Mouse (Mus musculus): Measurements from ENCODE around the gene Eif2b5. TPM values are rescaled to one million over a fixed set of nuclear protein-coding genes. Genes with fewer than 3 reads are reported as not detected.

Gene Eif2b5
- polyA plus RNA-seq, 1 experiment = 33.9 TPM

DNA sequence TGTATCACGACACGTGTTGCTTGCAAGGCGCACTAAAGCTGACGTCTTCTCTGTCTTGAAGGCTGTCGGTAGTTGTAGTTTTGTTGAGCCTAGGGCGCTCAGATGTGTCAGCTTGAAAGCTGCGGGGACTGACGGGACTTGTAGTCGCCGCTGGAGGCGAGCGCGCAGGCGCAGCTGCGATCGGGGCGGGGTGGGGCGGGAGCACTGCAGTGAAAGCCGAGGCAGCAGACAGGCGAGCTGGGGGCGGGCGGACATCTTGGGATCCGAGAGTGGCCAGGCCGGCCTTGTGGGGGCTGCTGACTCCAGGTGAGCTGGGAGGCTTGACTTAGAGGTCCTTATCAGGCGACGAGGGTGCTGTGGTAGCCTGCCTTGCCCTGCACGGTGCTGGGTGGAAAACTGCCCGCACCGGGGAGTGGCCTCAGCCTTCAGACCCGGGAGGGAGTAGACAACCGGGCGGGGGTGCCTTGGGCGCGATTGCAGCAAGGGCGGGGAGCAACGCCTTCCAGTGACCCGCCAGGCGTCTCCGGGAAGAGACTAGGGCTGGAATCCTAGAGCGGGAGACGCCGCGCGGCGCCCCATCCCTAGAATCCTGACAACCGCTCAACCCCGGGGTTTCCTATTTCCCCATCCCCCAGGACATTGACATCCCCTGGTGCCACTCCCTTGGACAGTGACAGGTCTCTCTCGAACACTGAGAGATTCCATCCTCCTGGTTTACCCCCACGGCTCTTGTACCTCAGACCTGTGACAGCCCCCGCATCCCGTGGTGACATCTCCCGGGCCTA is 36.9 kb downstream of the Eif2b5 start, which contains the start of gene Ap2m1:
Ap2m1 (plus strand) TSS at position 183 of the 785 bp plus-strand sequence.
- H3K27me3 ChIP-seq (replicated peaks; ENCODE audit: control insufficient read depth, insufficient read depth, low read length) = no peaks in the 10 kb centered on the region
- under 1% methylated on average over 52 of the region's 52 CpGs for WGBS
- peak within 1 kb of the TSS; percentile 94 for H3K27ac ChIP-seq (ENCODE audit: insufficient read depth, low read depth, low read length)
- H3K36me3 ChIP-seq (ENCODE audit: control insufficient read depth, insufficient read depth, low read length) = peaks cover 5% of the 10 kb centered on the region
- H3K4me1 ChIP-seq (ENCODE audit: control insufficient read depth, insufficient read depth, low read length) = peaks cover 8% of the 10 kb centered on the region
- DNase-seq = peak; percentile 99
- peak; percentile 72 for TF ChIP-seq POLR2A (IDR thresholded peaks at IDR 0.05; ENCODE audit: low read depth, low read length)
- no peak for TF ChIP-seq CTCF (conservative IDR thresholded peaks at IDR 0.05; ENCODE audit: insufficient read depth, insufficient read length, low read depth, low read length)
- peak within 1 kb of the TSS; percentile 93 for H3K4me3 ChIP-seq (ENCODE audit: insufficient read depth, low read depth, low read length)

DNA sequence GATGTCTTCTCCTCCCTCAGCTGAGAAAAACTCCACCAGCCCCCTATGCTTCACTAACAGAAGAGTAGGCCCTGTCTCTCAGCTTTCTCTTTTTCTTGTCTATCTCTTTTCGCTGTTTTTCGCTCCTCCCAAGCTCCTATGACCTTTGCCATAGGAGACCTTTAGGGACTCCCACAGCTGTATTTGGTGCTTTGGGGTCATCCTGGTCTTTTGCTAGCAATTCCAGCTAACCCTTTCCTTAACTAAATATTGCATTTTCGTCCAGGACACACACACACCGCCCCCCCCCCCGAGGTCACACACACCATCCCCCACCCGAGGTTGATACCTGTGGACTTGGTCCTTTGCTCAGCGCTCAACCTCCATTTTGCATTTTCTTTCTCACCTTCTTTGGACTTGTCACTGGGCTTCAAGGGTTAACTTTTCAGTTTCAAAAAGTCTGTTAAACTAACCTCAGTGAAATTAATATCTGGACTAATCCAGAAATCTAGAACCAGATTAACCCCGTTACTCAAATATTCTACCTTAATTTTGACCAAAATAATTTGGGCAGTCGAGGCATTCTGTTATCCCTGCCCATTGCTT is 37.6 kb downstream of the Eif2b5 start:
- H3K4me1 ChIP-seq (ENCODE audit: control insufficient read depth, insufficient read depth, low read length) = peaks cover 8% of the 10 kb centered on the region
- H3K36me3 ChIP-seq (ENCODE audit: control insufficient read depth, insufficient read depth, low read length) = peaks cover 7% of the 10 kb centered on the region
- DNase-seq = peak; percentile 48
- TF ChIP-seq POLR2A (IDR thresholded peaks at IDR 0.05; ENCODE audit: low read depth, low read length) = no peak
- no peak for TF ChIP-seq CTCF (conservative IDR thresholded peaks at IDR 0.05; ENCODE audit: insufficient read depth, insufficient read length, low read depth, low read length)
- peak overlapping the region; percentile 94 for H3K27ac ChIP-seq (ENCODE audit: insufficient read depth, low read depth, low read length)
- WGBS = 11% methylated on average over 9 of the region's 9 CpGs
- H3K27me3 ChIP-seq (replicated peaks; ENCODE audit: control insufficient read depth, insufficient read depth, low read length) = no peaks in the 10 kb centered on the region
- peak overlapping the region; percentile 93 for H3K4me3 ChIP-seq (ENCODE audit: insufficient read depth, low read depth, low read length)

DNA sequence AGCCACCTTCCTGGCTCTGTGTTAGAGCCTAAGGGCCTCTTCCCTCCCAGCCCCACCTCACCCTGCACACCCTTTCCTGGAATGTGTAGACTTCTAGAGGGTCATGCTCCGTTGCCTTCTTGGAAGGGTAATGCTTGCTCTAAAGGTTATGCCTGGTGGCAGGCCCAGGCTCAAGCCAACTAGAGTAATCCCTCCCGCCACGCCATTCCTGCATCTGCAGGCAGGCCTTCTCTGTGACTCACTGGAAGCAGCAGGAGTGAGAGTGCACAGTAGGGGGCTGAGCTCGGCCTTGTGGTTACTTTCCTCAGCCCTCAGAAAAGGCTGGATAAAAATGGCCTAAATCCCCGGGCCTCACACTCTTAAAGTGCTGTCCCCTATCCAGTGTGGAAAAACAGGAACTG is 38.5 kb downstream of the Eif2b5 start:
- H3K4me3 ChIP-seq (ENCODE audit: insufficient read depth, low read depth, low read length) = peak overlapping the region; percentile 16
- WGBS = 9% methylated on average over 5 of the region's 5 CpGs
- H3K27me3 ChIP-seq (replicated peaks; ENCODE audit: control insufficient read depth, insufficient read depth, low read length) = no peaks in the 10 kb centered on the region
- TF ChIP-seq CTCF (conservative IDR thresholded peaks at IDR 0.05; ENCODE audit: insufficient read depth, insufficient read length, low read depth, low read length) (no peak), POLR2A (IDR thresholded peaks at IDR 0.05; ENCODE audit: low read depth, low read length) (no peak)
- H3K4me1 ChIP-seq (ENCODE audit: control insufficient read depth, insufficient read depth, low read length) = peaks cover 8% of the 10 kb centered on the region
- DNase-seq = peak; percentile 93
- peak overlapping the region; percentile 46 for H3K27ac ChIP-seq (ENCODE audit: insufficient read depth, low read depth, low read length)
- H3K36me3 ChIP-seq (ENCODE audit: control insufficient read depth, insufficient read depth, low read length) = peaks cover 10% of the 10 kb centered on the region

DNA sequence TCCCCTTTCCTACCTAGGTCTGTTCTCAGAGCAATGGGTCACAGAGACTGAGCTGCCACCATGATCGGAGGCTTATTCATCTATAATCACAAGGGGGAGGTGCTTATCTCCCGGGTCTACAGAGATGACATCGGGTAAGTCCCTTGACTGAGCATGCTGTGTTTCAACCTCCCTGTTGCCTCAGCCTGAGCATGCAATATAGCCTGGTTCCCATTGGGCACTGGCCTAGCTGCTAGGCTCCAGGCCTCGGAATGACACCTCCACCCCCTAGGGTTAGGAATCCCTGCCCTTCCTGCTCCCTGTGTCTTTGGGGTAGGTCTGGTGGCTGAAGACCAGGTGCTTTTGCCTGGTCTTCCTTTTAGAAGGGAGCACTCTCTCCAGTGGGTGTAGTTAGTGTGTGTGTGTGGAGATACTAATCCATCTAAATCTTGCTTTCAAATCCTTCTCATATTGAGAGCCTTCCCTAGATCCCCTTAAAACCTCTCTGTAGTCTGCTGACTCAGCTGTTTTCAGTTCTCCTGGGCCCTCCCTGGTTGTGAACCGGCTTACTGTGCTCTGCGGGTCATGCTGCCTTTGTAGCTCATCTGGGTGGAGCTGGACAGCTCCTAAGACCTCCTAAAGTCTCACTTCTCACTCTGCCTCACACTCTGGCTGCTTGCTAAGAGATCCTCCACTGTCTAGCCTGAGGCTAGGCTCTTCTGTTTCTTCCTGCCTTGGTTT is 39.1 kb downstream of the Eif2b5 start:
- Histone ChIP-seq H3K4me3 (ENCODE audit: insufficient read depth, low read depth, low read length) (peak overlapping the region; percentile 16), H3K36me3 (ENCODE audit: control insufficient read depth, insufficient read depth, low read length) (peaks cover 11% of the 10 kb centered on the region), H3K27ac (ENCODE audit: insufficient read depth, low read depth, low read length) (peak overlapping the region; percentile 20; the same call in 1 of the 2 replicates)

DNA sequence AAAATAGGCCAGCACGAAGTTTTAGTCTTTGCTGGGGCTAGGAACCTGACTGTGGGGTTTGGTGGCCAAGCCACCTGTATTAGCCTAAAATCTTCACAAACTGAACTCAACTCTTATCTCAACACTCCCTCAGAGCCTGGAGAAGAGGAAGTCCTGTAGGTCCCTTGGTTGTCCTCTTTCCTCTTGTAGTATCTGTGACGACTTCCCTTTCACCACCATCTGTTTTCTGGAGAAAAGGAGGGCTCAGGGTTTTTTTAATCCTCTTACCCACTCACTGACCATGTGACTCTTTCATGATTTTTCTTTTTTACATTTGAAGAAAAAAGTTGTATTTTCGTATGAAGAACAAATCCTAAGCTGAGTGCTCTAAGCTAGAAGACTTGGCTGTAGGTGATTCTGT is 41.0 kb downstream of the Eif2b5 start:
- no peak for TF ChIP-seq CTCF (conservative IDR thresholded peaks at IDR 0.05; ENCODE audit: insufficient read depth, insufficient read length, low read depth, low read length)
- no peak for TF ChIP-seq POLR2A (IDR thresholded peaks at IDR 0.05; ENCODE audit: low read depth, low read length)
- Histone ChIP-seq H3K27me3 (replicated peaks; ENCODE audit: control insufficient read depth, insufficient read depth, low read length) (no peaks in the 10 kb centered on the region), H3K27ac (ENCODE audit: insufficient read depth, low read depth, low read length) (no peak overlapping the region), H3K36me3 (ENCODE audit: control insufficient read depth, insufficient read depth, low read length) (peaks cover 15% of the 10 kb centered on the region), H3K4me3 (ENCODE audit: insufficient read depth, low read depth, low read length) (no peak overlapping the region), H3K4me1 (ENCODE audit: control insufficient read depth, insufficient read depth, low read length) (peaks cover 8% of the 10 kb centered on the region)
- DNase-seq = no peak
- WGBS = 74% methylated on average over 3 of the region's 3 CpGs

More for the DNA sequence above, 39.1 kb downstream of the Eif2b5 start:
- Histone ChIP-seq H3K4me1 (ENCODE audit: control insufficient read depth, insufficient read depth, low read length) (peaks cover 8% of the 10 kb centered on the region), H3K27me3 (replicated peaks; ENCODE audit: control insufficient read depth, insufficient read depth, low read length) (no peaks in the 10 kb centered on the region)
- peak; percentile 17 for DNase-seq
- WGBS = 19% methylated on average over 6 of the region's 6 CpGs
- no peak for TF ChIP-seq POLR2A (IDR thresholded peaks at IDR 0.05; ENCODE audit: low read depth, low read length)
- TF ChIP-seq CTCF (conservative IDR thresholded peaks at IDR 0.05; ENCODE audit: insufficient read depth, insufficient read length, low read depth, low read length) = no peak

DNA sequence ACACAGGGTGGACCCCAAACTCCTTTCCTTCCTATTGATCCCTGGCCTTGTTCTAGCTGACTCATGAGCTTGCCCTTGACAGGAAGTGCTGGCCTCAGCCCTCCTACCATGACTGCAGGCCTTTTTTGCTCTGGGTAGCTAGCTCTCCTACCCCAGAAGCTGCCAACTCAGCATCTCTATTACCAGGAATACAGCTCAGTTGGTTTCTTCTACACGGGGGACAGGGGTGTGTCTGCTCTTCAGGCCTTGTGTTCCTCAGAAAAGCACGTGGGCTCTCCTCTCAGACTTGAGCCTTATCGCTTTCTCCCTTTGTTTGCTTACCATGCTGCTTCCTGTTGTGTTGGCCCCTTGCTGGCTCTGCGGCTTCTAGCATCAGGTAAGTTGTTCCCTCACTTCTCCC is 41.8 kb downstream of the Eif2b5 start:
- H3K36me3 ChIP-seq (ENCODE audit: control insufficient read depth, insufficient read depth, low read length) = peaks cover 15% of the 10 kb centered on the region
- 81% methylated on average over 4 of the region's 4 CpGs for WGBS
- no peak for DNase-seq
- no peak for TF ChIP-seq CTCF (conservative IDR thresholded peaks at IDR 0.05; ENCODE audit: insufficient read depth, insufficient read length, low read depth, low read length)
- no peak for TF ChIP-seq POLR2A (IDR thresholded peaks at IDR 0.05; ENCODE audit: low read depth, low read length)
- H3K4me1 ChIP-seq (ENCODE audit: control insufficient read depth, insufficient read depth, low read length) = peaks cover 8% of the 10 kb centered on the region
- H3K4me3 ChIP-seq (ENCODE audit: insufficient read depth, low read depth, low read length) = no peak overlapping the region
- no peaks in the 10 kb centered on the region for H3K27me3 ChIP-seq (replicated peaks; ENCODE audit: control insufficient read depth, insufficient read depth, low read length)
- no peak overlapping the region for H3K27ac ChIP-seq (ENCODE audit: insufficient read depth, low read depth, low read length)

Measured in kidney, adult 2 months (tissue).